Mouse (Mus musculus): Measurements from ENCODE around the gene Vmn2r115. TPM values are rescaled to one million over a fixed set of nuclear protein-coding genes. Genes with fewer than 3 reads are reported as not detected.
"Not testable (repeated sequence)": the region's sequence is repeated elsewhere in the genome, so short reads cannot be mapped to it uniquely, and the experiment has no call there.

The Vmn2r115 gene
- polyA plus RNA-seq (2016; fragmentation: Nextera tagmentation; extraction: Ambion mirVana) = not detected in 2 replicates

GRCm38 (mm10) chr17:23343441-23343840 lies at the start of gene Vmn2r115:
TSS of gene Vmn2r115 (plus strand) at chr17:23343741.
- WGBS = 37% methylated on average over 2 of the region's 2 CpGs
- H3K27ac ChIP-seq; DNase-seq (ENCODE audit: extremely low spot score, low spot score): not testable (repeated sequence)

GRCm38 (mm10) chr17:23312437-23312836 lies 31.1 kb upstream of the Vmn2r115 start, which contains the start of gene Vmn2r114:
TSS of gene Vmn2r114 (minus strand) at chr17:23312537.
- not testable (repeated sequence) for H3K4me1 ChIP-seq; H3K27ac ChIP-seq; H3K4me3 ChIP-seq; DNase-seq (ENCODE audit: extremely low spot score, low spot score); H3K36me3 ChIP-seq (replicated peaks); H3K27me3 ChIP-seq (ENCODE audit: poor library complexity, severe bottlenecking)
- H3K9me3 ChIP-seq = peaks cover 12% of the 10 kb centered on the region; the same call in 1 of the 2 replicates
- 72% methylated on average over 2 of the region's 2 CpGs for WGBS

More at GRCm38 (mm10) chr17:23343441-23343840, at the start of gene Vmn2r115:
- H3K4me3 ChIP-seq; H3K36me3 ChIP-seq (replicated peaks); H3K27me3 ChIP-seq (ENCODE audit: poor library complexity, severe bottlenecking); H3K4me1 ChIP-seq: not testable (repeated sequence)
- H3K9me3 ChIP-seq = peaks cover 13% of the 10 kb centered on the region; the same call in 1 of the 2 replicates

- Histone ChIP-seq H3K27ac (no peak overlapping the region), H3K4me3 (no peak overlapping the region), H3K36me3 (replicated peaks) (no peaks in the 10 kb centered on the region), H3K27me3 (ENCODE audit: poor library complexity, severe bottlenecking) (no peaks in the 10 kb centered on the region), H3K4me1 (no peaks in the 10 kb centered on the region), H3K9me3 (peaks cover 43% of the 10 kb centered on the region)
- DNase-seq (ENCODE audit: extremely low spot score, low spot score) = no peak
- 74% methylated on average over 6 of the region's 6 CpGs for WGBS
Observed at GRCm38 (mm10) chr17:23330657-23331056, 12.9 kb upstream of the Vmn2r115 start.

GRCm38 (mm10) chr17:23351644-23352043 lies 8.1 kb downstream of the Vmn2r115 start:
- no peaks in the 10 kb centered on the region for H3K36me3 ChIP-seq (replicated peaks)
- H3K9me3 ChIP-seq = peaks cover 9% of the 10 kb centered on the region
- WGBS = 75% methylated on average over 1 of the region's 1 CpGs
- DNase-seq (ENCODE audit: extremely low spot score, low spot score) = no peak
- H3K27me3 ChIP-seq (ENCODE audit: poor library complexity, severe bottlenecking) = no peaks in the 10 kb centered on the region
- H3K4me1 ChIP-seq = no peaks in the 10 kb centered on the region
- no peak overlapping the region for H3K4me3 ChIP-seq
- H3K27ac ChIP-seq = no peak overlapping the region

GRCm38 (mm10) chr17:23384304-23384703 lies 40.8 kb downstream of the Vmn2r115 start, which contains the start of gene Vmn2r116:
TSS of gene Vmn2r116 (plus strand) at chr17:23384604.
- not testable (repeated sequence) for H3K4me3 ChIP-seq; H3K4me1 ChIP-seq; H3K27ac ChIP-seq; DNase-seq (ENCODE audit: extremely low spot score, low spot score); H3K27me3 ChIP-seq (ENCODE audit: poor library complexity, severe bottlenecking); H3K9me3 ChIP-seq; H3K36me3 ChIP-seq (replicated peaks)

Other genes starting within 250 kb of the Vmn2r115 start
- 12.5 TPM in 2 replicates for gene Zfp40, start 150.5 kb upstream of the Vmn2r115 start, polyA plus RNA-seq (2016; fragmentation: Nextera tagmentation; extraction: Ambion mirVana)
- gene Vmn2r114, start 31.2 kb upstream of the Vmn2r115 start, polyA plus RNA-seq (2016; fragmentation: Nextera tagmentation; extraction: Ambion mirVana) = not detected in 2 replicates
- gene Vmn2r116, start 40.9 kb downstream of the Vmn2r115 start, polyA plus RNA-seq (2016; fragmentation: Nextera tagmentation; extraction: Ambion mirVana) = not detected in 2 replicates
- not detected in 2 replicates for gene Vmn2r117, start 136.0 kb downstream of the Vmn2r115 start, polyA plus RNA-seq (2016; fragmentation: Nextera tagmentation; extraction: Ambion mirVana)
- 27.6 and 29.9 TPM in 2 replicates for gene Zfp213, start 220.5 kb downstream of the Vmn2r115 start, polyA plus RNA-seq (2016; fragmentation: Nextera tagmentation; extraction: Ambion mirVana)